Mouse (Mus musculus): Measurements from ENCODE around the gene Ak1. TPM values are rescaled to one million over a fixed set of nuclear protein-coding genes. Genes with fewer than 3 reads are reported as not detected.

Gene Ak1
- polyA plus RNA-seq, 1 experiment from 2014 or later, result 17.8 TPM

DNA sequence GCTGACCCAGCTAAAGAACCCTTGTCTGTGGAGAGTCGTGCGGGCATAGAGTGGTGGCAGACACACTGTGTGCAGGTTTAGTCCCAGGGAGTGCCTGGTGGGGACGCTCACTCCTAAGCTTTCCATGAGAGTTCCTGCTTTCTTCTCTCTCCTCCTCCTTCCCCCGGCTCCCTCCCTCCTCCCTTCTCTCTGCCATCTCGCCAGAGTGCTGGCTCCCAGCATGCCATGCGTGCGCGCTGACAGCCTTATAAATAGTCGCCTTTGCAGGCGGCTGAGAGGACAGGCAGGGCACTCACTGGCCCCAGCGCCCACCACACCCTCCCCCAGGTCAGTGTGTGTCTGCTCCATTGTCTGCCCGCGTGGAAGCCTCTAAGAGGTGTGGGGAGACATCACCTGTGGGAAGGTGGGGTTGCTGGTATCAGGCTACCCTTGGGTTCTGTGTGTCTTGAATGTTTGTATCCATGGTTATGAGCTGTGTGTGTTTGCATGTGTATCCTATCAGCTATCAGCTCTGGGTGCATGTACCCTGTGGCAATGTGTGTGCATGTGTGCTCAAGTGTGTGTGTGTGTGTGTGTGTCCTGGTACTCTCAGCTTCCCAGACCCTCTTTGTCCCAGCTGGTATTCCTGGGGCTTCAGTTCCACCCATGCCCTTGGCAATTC is 3.8 kb downstream of the Ak1 start:
- Histone ChIP-seq H3K4me1 (peaks cover 79% of the 10 kb centered on the region), H3K27ac (peak overlapping the region; percentile 87), H3K27me3 (ENCODE audit: poor library complexity, severe bottlenecking) (no peaks in the 10 kb centered on the region), H3K36me3 (replicated peaks) (no peaks in the 10 kb centered on the region), H3K9me3 (no peaks in the 10 kb centered on the region), H3K4me3 (peak overlapping the region; percentile 45)
- peak; percentile 70 for DNase-seq (ENCODE audit: extremely low spot score, low spot score)
- WGBS, result 2% methylated on average over 13 of the region's 13 CpGs

DNA sequence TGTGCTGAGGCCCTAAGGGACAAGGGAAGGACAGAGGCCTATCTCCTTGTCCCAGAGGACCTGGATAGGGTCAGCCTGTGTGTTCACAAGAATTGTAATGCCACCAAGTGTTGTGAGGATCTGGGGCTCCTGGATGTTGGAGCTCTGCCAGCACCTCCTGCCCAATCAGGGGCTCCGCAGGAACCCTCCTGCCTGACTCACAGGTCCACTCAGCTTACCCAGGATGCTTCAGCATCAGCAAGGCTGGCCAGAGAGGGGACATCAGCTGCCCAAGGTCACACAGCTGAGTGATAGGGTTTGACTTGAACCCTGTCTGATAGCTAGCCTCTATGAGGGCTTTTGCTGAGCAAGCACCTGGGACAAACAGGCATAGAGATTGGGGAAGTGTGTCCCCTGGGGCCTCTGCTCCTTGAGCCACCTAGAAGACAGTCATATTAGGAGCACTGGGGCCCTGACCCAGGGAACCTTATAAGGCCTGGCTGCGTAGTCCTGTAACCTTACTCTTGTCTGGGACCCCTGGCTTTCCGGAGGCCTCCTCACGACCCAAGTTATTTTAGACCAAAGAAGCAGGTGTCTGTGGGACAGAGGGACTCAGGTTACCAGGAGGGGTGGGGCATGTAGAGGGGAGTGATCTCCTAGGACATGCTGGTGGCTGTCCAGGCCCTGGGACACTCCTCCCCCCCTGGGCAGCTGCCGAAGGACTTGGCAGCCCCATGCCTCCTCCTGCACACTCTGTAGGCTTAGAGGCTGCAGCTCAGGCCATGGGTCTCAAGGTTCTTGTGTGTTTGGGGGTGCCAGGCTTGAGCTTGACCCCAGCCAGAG is 4.5 kb downstream of the Ak1 start:
- Histone ChIP-seq H3K9me3 (no peaks in the 10 kb centered on the region), H3K27ac (peak overlapping the region; percentile 87), H3K4me1 (peaks cover 79% of the 10 kb centered on the region), H3K27me3 (ENCODE audit: poor library complexity, severe bottlenecking) (no peaks in the 10 kb centered on the region), H3K4me3 (peak overlapping the region; percentile 45; the same call in 1 of the 2 replicates), H3K36me3 (replicated peaks) (no peaks in the 10 kb centered on the region)
- DNase-seq (ENCODE audit: extremely low spot score, low spot score), result no peak
- 55% methylated on average over 5 of the region's 5 CpGs for WGBS

GRCm38 (mm10) chr2:32627266-32628043 is 5.9 kb downstream of the Ak1 start:
- no peaks in the 10 kb centered on the region for H3K27me3 ChIP-seq (ENCODE audit: poor library complexity, severe bottlenecking)
- peaks cover 81% of the 10 kb centered on the region for H3K4me1 ChIP-seq
- no peak for DNase-seq (ENCODE audit: extremely low spot score, low spot score)
- H3K36me3 ChIP-seq (replicated peaks), result no peaks in the 10 kb centered on the region
- H3K4me3 ChIP-seq, result no peak overlapping the region
- no peak overlapping the region; the same call in 1 of the 2 replicates for H3K27ac ChIP-seq
- H3K9me3 ChIP-seq, result no peaks in the 10 kb centered on the region
- 65% methylated on average over 20 of the region's 20 CpGs for WGBS

DNA sequence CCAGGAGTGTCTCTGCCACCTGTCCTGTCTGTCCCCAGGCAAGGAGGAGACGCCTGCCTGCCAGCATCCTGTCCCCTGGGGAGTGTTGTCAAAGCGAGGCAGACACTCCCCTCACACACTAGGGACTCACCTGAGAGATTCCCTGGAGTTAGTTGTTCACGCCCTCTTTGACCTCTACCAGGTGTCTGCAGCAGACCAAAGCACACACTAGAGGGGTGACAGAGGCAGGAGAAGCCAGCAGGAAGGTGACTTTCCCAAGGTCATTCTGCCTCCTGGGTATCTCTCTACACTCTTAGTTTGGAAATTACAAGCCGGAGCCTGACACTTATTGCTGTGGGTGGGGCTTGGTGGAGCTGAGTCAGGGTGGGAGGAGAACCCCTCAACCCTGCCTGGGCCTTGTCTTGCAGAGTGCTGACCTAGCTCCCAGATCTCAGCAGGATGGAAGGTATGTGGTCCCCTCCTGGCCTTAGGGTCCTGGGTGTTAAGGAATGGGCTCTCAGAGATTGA is 6.5 kb downstream of the Ak1 start:
- Histone ChIP-seq H3K4me3 (no peak overlapping the region), H3K27ac (peak overlapping the region; percentile 84), H3K27me3 (ENCODE audit: poor library complexity, severe bottlenecking) (no peaks in the 10 kb centered on the region), H3K9me3 (no peaks in the 10 kb centered on the region), H3K4me1 (peaks cover 81% of the 10 kb centered on the region), H3K36me3 (replicated peaks) (no peaks in the 10 kb centered on the region)
- 60% methylated on average over 4 of the region's 4 CpGs for WGBS
- no peak for DNase-seq (ENCODE audit: extremely low spot score, low spot score)

DNA sequence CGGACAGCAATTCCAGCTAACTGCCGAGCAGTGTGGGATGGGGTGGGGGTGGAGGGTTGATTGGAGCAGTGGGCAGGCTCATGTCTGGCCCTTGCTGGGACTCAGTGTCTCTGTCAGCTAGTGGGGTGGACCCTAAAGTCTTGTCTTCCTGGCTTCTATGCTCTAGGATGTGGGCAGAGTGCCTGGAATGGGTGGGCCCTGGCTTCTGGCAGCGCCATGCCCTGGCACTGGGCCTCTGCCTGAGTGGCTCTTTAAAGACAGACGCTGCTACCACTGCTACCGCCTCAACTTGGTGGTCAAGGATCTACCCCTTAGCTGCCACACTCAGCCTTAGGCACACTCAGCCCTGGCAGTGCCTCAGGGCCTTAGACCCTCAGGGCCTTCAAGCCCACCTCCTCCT is 7.2 kb downstream of the Ak1 start:
- 44% methylated on average over 5 of the region's 5 CpGs for WGBS
- no peaks in the 10 kb centered on the region for H3K9me3 ChIP-seq
- no peaks in the 10 kb centered on the region for H3K36me3 ChIP-seq (replicated peaks)
- H3K4me1 ChIP-seq, result peaks cover 87% of the 10 kb centered on the region
- no peaks in the 10 kb centered on the region for H3K27me3 ChIP-seq (ENCODE audit: poor library complexity, severe bottlenecking)
- DNase-seq (ENCODE audit: extremely low spot score, low spot score), result no peak
- peak overlapping the region; percentile 32; the same call in 1 of the 2 replicates for H3K4me3 ChIP-seq
- H3K27ac ChIP-seq, result peak overlapping the region; percentile 84

GRCm38 (mm10) chr2:32629276-32629976 is 7.9 kb downstream of the Ak1 start:
- Histone ChIP-seq H3K9me3 (no peaks in the 10 kb centered on the region), H3K4me3 (peak overlapping the region; percentile 32), H3K27me3 (ENCODE audit: poor library complexity, severe bottlenecking) (no peaks in the 10 kb centered on the region), H3K36me3 (replicated peaks) (no peaks in the 10 kb centered on the region), H3K27ac (peak overlapping the region; percentile 84), H3K4me1 (peaks cover 85% of the 10 kb centered on the region)
- peak; percentile 85 for DNase-seq (ENCODE audit: extremely low spot score, low spot score)
- 34% methylated on average over 9 of the region's 9 CpGs for WGBS

GRCm38 (mm10) chr2:32630036-32630435 is 8.5 kb downstream of the Ak1 start:
- Histone ChIP-seq H3K4me1 (peaks cover 83% of the 10 kb centered on the region), H3K4me3 (peak overlapping the region; percentile 32), H3K9me3 (no peaks in the 10 kb centered on the region), H3K27me3 (ENCODE audit: poor library complexity, severe bottlenecking) (no peaks in the 10 kb centered on the region), H3K36me3 (replicated peaks) (no peaks in the 10 kb centered on the region), H3K27ac (peak overlapping the region; percentile 84)
- 78% methylated on average over 8 of the region's 9 CpGs for WGBS
- no peak for DNase-seq (ENCODE audit: extremely low spot score, low spot score)

- H3K27ac ChIP-seq, result no peak overlapping the region; the same call in 1 of the 2 replicates
- 87% methylated on average over 10 of the region's 10 CpGs for WGBS
- H3K36me3 ChIP-seq (replicated peaks), result no peaks in the 10 kb centered on the region
- DNase-seq (ENCODE audit: extremely low spot score, low spot score), result no peak
- H3K4me3 ChIP-seq, result no peak overlapping the region
- peaks cover 75% of the 10 kb centered on the region for H3K4me1 ChIP-seq
- no peaks in the 10 kb centered on the region for H3K27me3 ChIP-seq (ENCODE audit: poor library complexity, severe bottlenecking)
- H3K9me3 ChIP-seq, result no peaks in the 10 kb centered on the region
Measured at GRCm38 (mm10) chr2:32631046-32631445, 9.5 kb downstream of the Ak1 start.

GRCm38 (mm10) chr2:32631737-32632394 is 10.3 kb downstream of the Ak1 start:
- peak; percentile 80 for DNase-seq (ENCODE audit: extremely low spot score, low spot score)
- no peaks in the 10 kb centered on the region for H3K36me3 ChIP-seq (replicated peaks)
- peak overlapping the region; percentile 49 for H3K27ac ChIP-seq
- no peak overlapping the region for H3K4me3 ChIP-seq
- no peaks in the 10 kb centered on the region for H3K27me3 ChIP-seq (ENCODE audit: poor library complexity, severe bottlenecking)
- H3K4me1 ChIP-seq, result peaks cover 67% of the 10 kb centered on the region
- 60% methylated on average over 7 of the region's 7 CpGs for WGBS
- H3K9me3 ChIP-seq, result no peaks in the 10 kb centered on the region

DNA sequence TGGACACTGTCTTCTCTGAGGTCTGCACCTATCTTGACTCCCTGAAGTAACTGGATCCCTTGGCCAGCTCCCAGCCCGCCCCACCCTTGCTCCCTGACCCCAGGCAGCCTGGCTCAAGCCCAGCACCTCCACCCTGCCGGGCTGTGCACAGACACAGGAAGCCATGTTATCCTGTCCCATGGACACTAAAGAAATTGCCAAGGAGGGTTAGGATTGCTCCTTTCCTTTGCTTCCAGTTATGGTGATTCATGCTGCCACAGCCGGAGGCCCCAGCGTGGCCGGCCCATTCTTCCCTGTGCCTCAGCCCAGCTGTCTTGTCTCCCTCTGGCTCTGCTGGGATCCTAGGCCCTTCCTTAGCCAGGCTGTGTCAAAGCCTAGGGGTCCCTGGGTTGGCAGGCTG is 12.1 kb downstream of the Ak1 start:
- Histone ChIP-seq H3K4me3 (no peak overlapping the region), H3K4me1 (peaks cover 57% of the 10 kb centered on the region), H3K27me3 (ENCODE audit: poor library complexity, severe bottlenecking) (no peaks in the 10 kb centered on the region), H3K27ac (peak overlapping the region; percentile 65), H3K36me3 (replicated peaks) (no peaks in the 10 kb centered on the region), H3K9me3 (no peaks in the 10 kb centered on the region)
- 78% methylated on average over 5 of the region's 5 CpGs for WGBS
- DNase-seq (ENCODE audit: extremely low spot score, low spot score), result no peak

DNA sequence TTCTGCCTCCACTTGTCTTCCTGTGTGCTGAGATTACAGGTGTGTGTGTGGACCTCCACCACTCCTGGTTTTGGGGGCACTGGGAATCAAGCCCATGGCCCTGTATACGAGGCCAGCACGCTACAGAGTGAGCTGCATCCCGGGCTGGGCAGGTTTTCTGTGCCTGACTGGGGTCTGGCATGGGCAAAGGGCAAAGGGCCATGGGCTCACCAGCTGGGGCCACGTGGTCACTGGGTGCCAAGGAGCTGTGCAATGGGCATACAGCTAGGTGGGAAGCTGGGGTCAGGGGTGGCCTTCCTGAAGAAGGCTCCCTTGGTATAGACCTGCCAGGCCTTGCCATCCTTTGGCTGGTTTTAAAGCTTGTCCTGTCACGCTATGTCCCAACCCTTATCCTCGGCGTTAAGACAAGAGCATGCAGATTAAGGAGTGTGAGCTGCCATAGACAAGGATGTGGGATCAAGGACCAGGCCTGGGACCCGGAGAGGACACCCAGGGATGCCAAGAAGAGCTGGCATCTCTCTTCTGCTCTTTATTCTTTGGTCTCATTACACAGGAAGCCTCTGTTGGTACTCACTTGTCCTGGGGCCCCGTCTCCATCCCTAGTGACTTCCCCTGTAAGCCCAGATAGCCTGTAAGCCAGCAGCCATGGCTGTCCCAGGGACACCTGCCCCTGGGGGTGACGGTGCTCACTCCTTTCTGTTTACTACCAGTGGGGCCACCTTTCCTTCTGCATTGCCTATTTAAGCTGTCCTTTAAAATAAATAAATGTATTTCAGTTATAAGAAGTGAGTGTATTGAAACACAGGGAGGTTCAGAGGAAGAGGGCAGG is 12.9 kb downstream of the Ak1 start:
- H3K4me1 ChIP-seq, result peaks cover 49% of the 10 kb centered on the region
- no peak overlapping the region for H3K27ac ChIP-seq
- H3K9me3 ChIP-seq, result no peaks in the 10 kb centered on the region
- 83% methylated on average over 10 of the region's 10 CpGs for WGBS
- DNase-seq (ENCODE audit: extremely low spot score, low spot score), result no peak
- H3K27me3 ChIP-seq (ENCODE audit: poor library complexity, severe bottlenecking), result no peaks in the 10 kb centered on the region
- H3K4me3 ChIP-seq, result no peak overlapping the region
- H3K36me3 ChIP-seq (replicated peaks), result no peaks in the 10 kb centered on the region
